Mouse (Mus musculus): Measurements from ENCODE around the gene Tldc1. TPM values are rescaled to one million over a fixed set of nuclear protein-coding genes. Genes with fewer than 3 reads are reported as not detected.
A peak's percentile ranks its signal among the peaks of the same experiment; 100 is the strongest.

The Tldc1 gene
- polyA plus RNA-seq, 1 experiment from 2014 or later: 10.3 TPM

DNA sequence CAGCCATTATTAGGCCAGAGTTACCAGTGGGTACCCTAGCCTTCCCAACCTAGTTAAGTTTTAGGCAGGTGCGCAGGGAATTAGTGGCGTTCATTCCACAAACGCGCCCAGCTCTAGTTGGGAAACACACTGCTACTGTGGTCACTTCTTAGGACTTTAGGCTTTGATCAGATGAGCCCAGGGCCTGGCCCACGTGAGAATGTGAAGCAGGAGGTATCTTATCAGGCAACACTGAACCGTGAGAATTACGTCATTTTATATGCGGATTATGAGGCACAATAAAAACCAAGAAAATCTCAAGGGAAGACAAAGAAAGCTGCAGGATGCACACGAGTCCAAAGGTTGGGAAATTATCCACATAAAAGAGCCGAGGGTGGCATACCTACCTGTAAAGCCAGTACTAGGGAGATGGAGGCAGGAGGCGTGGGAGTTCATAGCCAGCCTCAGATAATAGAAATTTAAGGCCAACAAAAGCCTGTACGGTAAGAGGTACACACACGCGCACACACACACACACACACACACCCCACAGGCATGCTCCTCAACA is 32.8 kb upstream of the Tldc1 start:
- H3K9me3 ChIP-seq (ENCODE audit: low read depth, low read length): no peaks in the 10 kb centered on the region
- H3K9ac ChIP-seq: no peak overlapping the region
- ATAC-seq (ENCODE audit: insufficient read depth): no peak
- no peak overlapping the region for H3K4me3 ChIP-seq (ENCODE audit: low read depth, low read length)
- H3K27ac ChIP-seq (ENCODE audit: low read depth): no peak overlapping the region
- H3K27me3 ChIP-seq (ENCODE audit: insufficient read depth, low read length): no peaks in the 10 kb centered on the region
- no peak overlapping the region for H3K4me2 ChIP-seq
- H3K36me3 ChIP-seq (ENCODE audit: insufficient read depth): peaks cover 7% of the 10 kb centered on the region; the same call in 1 of the 2 replicates
- DNase-seq: no peak
- TF ChIP-seq CTCF (IDR thresholded peaks at IDR 0.05; ENCODE audit: low read depth): no peak
- H3K4me1 ChIP-seq (ENCODE audit: insufficient read depth): no peaks in the 10 kb centered on the region; the same call in 1 of the 2 replicates
- 86% methylated on average over 14 of the region's 14 CpGs for WGBS

GRCm38 (mm10) chr8:119810127-119810868 is 32.1 kb upstream of the Tldc1 start:
- Histone ChIP-seq H3K36me3 (ENCODE audit: insufficient read depth) (peaks cover 7% of the 10 kb centered on the region; the same call in 1 of the 2 replicates), H3K4me1 (ENCODE audit: insufficient read depth) (no peaks in the 10 kb centered on the region; the same call in 1 of the 2 replicates), H3K9me3 (ENCODE audit: low read depth, low read length) (no peaks in the 10 kb centered on the region), H3K9ac (no peak overlapping the region), H3K27me3 (ENCODE audit: insufficient read depth, low read length) (no peaks in the 10 kb centered on the region), H3K27ac (ENCODE audit: low read depth) (no peak overlapping the region), H3K4me3 (ENCODE audit: low read depth, low read length) (no peak overlapping the region), H3K4me2 (no peak overlapping the region)
- no peak for ATAC-seq (ENCODE audit: insufficient read depth)
- 74% methylated on average over 23 of the region's 23 CpGs for WGBS
- DNase-seq: no peak
- TF ChIP-seq CTCF (IDR thresholded peaks at IDR 0.05; ENCODE audit: low read depth): no peak

GRCm38 (mm10) chr8:119809620-119810019 is 31.4 kb upstream of the Tldc1 start:
- Histone ChIP-seq H3K4me3 (ENCODE audit: low read depth, low read length) (no peak overlapping the region), H3K36me3 (ENCODE audit: insufficient read depth) (peaks cover 7% of the 10 kb centered on the region; the same call in 1 of the 2 replicates), H3K4me1 (ENCODE audit: insufficient read depth) (no peaks in the 10 kb centered on the region; the same call in 1 of the 2 replicates), H3K27me3 (ENCODE audit: insufficient read depth, low read length) (no peaks in the 10 kb centered on the region), H3K9ac (no peak overlapping the region), H3K27ac (ENCODE audit: low read depth) (no peak overlapping the region), H3K4me2 (no peak overlapping the region), H3K9me3 (ENCODE audit: low read depth, low read length) (no peaks in the 10 kb centered on the region)
- no peak for TF ChIP-seq CTCF (IDR thresholded peaks at IDR 0.05; ENCODE audit: low read depth)
- DNase-seq: no peak
- ATAC-seq (ENCODE audit: insufficient read depth): no peak
- WGBS: 94% methylated on average over 9 of the region's 9 CpGs

GRCm38 (mm10) chr8:119807687-119808086 is 29.5 kb upstream of the Tldc1 start:
- TF ChIP-seq CTCF (IDR thresholded peaks at IDR 0.05; ENCODE audit: low read depth): no peak
- no peak overlapping the region for H3K27ac ChIP-seq (ENCODE audit: low read depth)
- ATAC-seq (ENCODE audit: insufficient read depth) (no peak), DNase-seq (no peak)
- H3K4me3 ChIP-seq (ENCODE audit: low read depth, low read length): no peak overlapping the region
- peaks cover 7% of the 10 kb centered on the region; the same call in 1 of the 2 replicates for H3K36me3 ChIP-seq (ENCODE audit: insufficient read depth)
- no peaks in the 10 kb centered on the region for H3K9me3 ChIP-seq (ENCODE audit: low read depth, low read length)
- no peak overlapping the region for H3K4me2 ChIP-seq
- H3K27me3 ChIP-seq (ENCODE audit: insufficient read depth, low read length): no peaks in the 10 kb centered on the region
- 69% methylated on average over 4 of the region's 4 CpGs for WGBS
- no peak overlapping the region for H3K9ac ChIP-seq
- H3K4me1 ChIP-seq (ENCODE audit: insufficient read depth): no peaks in the 10 kb centered on the region; the same call in 1 of the 2 replicates

- no peaks in the 10 kb centered on the region; the same call in 1 of the 2 replicates for H3K4me1 ChIP-seq (ENCODE audit: insufficient read depth)
- peaks cover 7% of the 10 kb centered on the region; the same call in 1 of the 2 replicates for H3K36me3 ChIP-seq (ENCODE audit: insufficient read depth)
- peak; percentile 56 for DNase-seq
- WGBS: 58% methylated on average over 14 of the region's 14 CpGs
- ATAC-seq (ENCODE audit: insufficient read depth): 0 out of 2 replicates have a peak, but pooled peaks have one; percentile 25
- H3K9ac ChIP-seq: no peak overlapping the region
- H3K9me3 ChIP-seq (ENCODE audit: low read depth, low read length): no peaks in the 10 kb centered on the region
- no peak overlapping the region for H3K4me2 ChIP-seq
- no peaks in the 10 kb centered on the region for H3K27me3 ChIP-seq (ENCODE audit: insufficient read depth, low read length)
- TF ChIP-seq CTCF (IDR thresholded peaks at IDR 0.05; ENCODE audit: low read depth): no peak
- H3K27ac ChIP-seq (ENCODE audit: low read depth): no peak overlapping the region
- no peak overlapping the region for H3K4me3 ChIP-seq (ENCODE audit: low read depth, low read length)
These were observed 28.4 kb upstream of the Tldc1 start for GRCm38 (mm10) chr8:119806422-119807263.

DNA sequence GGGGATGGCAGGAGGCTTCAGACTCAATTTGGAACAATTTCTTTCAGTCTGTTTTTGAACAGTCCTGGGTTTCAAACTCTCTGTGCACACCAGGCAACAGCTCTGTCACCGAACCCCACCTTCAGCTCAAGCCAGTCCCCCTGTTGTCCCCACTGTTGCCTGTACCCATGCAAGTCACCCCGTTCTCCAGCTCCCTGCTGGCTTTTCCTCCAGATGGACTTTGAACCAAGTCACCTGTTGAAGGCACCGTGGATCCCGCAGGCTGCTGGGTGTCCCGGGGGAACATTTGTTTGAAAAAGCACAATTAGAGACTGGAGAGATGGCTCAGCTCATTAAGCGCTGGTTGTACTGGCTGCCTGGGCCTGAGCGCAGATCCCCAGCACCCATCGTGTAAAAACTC is 27.1 kb upstream of the Tldc1 start:
- Histone ChIP-seq H3K9ac (no peak overlapping the region), H3K27ac (ENCODE audit: low read depth) (no peak overlapping the region), H3K4me2 (no peak overlapping the region), H3K36me3 (ENCODE audit: insufficient read depth) (peaks cover 7% of the 10 kb centered on the region; the same call in 1 of the 2 replicates), H3K4me3 (ENCODE audit: low read depth, low read length) (no peak overlapping the region), H3K4me1 (ENCODE audit: insufficient read depth) (no peaks in the 10 kb centered on the region), H3K9me3 (ENCODE audit: low read depth, low read length) (no peaks in the 10 kb centered on the region), H3K27me3 (ENCODE audit: insufficient read depth, low read length) (no peaks in the 10 kb centered on the region)
- no peak for TF ChIP-seq CTCF (IDR thresholded peaks at IDR 0.05; ENCODE audit: low read depth)
- 55% methylated on average over 8 of the region's 8 CpGs for WGBS
- DNase-seq (no peak), ATAC-seq (ENCODE audit: insufficient read depth) (no peak)
